Mouse (Mus musculus): Measurements from ENCODE around the gene Echdc3. TPM values are rescaled to one million over a fixed set of nuclear protein-coding genes. Genes with fewer than 3 reads are reported as not detected.

Echdc3 gene
- polyA plus RNA-seq, 1 experiment from 2014 or later = 2.5 TPM

DNA sequence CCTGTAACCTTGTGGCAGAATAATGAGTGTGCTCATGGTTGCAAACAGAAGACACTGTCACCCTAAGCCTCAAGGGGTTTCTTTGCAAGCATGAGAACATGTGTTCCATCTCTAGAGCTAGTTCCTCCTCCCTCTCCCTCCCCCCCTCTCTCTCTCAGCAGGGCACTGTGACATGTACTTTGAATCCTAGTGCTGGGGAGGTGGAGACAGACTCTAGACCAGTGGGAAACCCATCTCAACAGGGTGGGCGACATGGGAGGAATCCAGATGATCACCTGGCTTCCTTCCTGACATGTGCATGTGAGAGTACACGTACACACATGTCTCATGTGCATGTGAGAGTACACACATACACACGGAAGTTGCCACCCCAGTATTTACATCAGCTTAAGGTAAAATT is 3.1 kb downstream of the Echdc3 start:
- Histone ChIP-seq H3K27me3 (ENCODE audit: low read depth, poor library complexity, severe bottlenecking) (no peaks in the 10 kb centered on the region; the same call in 1 of the 2 replicates), H3K36me3 (no peaks in the 10 kb centered on the region), H3K27ac (replicated peaks) (no peak overlapping the region), H3K9me3 (replicated peaks) (no peaks in the 10 kb centered on the region), H3K4me3 (no peak overlapping the region), H3K4me1 (peaks cover 23% of the 10 kb centered on the region)
- DNase-seq (ENCODE audit: low spot score) = no peak
- WGBS = 88% methylated on average over 3 of the region's 3 CpGs

- DNase-seq (ENCODE audit: low spot score) = no peak
- 90% methylated on average over 11 of the region's 11 CpGs for WGBS
Observed at GRCm38 (mm10) chr2:6209116-6209515, 3.7 kb downstream of the Echdc3 start.

DNA sequence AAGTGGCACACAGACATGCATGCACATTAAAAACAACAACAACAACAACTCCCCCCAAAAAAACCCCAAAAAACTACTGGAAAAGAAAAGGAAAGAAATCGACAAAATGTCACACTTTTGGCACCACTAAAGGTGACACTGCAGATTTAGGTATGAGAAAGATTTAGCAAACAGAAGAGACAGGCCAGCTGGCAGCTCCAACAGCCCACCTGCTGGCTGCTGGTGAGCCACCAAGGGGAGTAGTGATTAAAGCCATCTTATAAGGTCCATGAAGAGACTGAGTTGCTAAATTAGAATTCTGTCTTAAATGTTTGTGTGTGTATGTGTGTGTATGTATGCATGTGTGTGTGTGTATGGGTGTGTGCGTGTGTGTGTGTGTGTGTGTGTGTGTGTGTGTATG is 5.1 kb downstream of the Echdc3 start:
- peaks cover 11% of the 10 kb centered on the region for H3K4me1 ChIP-seq
- no peaks in the 10 kb centered on the region for H3K36me3 ChIP-seq
- H3K4me3 ChIP-seq = no peak overlapping the region
- WGBS = 86% methylated on average over 2 of the region's 2 CpGs
- DNase-seq (ENCODE audit: low spot score) = no peak
- H3K27me3 ChIP-seq (ENCODE audit: low read depth, poor library complexity, severe bottlenecking) = no peaks in the 10 kb centered on the region; the same call in 1 of the 2 replicates
- H3K9me3 ChIP-seq (replicated peaks) = no peaks in the 10 kb centered on the region
- no peak overlapping the region for H3K27ac ChIP-seq (replicated peaks)

More at GRCm38 (mm10) chr2:6209116-6209515, 3.7 kb downstream of the Echdc3 start:
- Histone ChIP-seq H3K36me3 (no peaks in the 10 kb centered on the region), H3K4me3 (no peak overlapping the region), H3K9me3 (replicated peaks) (no peaks in the 10 kb centered on the region), H3K27ac (replicated peaks) (no peak overlapping the region), H3K27me3 (ENCODE audit: low read depth, poor library complexity, severe bottlenecking) (no peaks in the 10 kb centered on the region; the same call in 1 of the 2 replicates), H3K4me1 (peaks cover 23% of the 10 kb centered on the region)

- no peaks in the 10 kb centered on the region for H3K36me3 ChIP-seq
- H3K27ac ChIP-seq (replicated peaks) = 0 out of 2 replicates have a peak overlapping the region, but pooled peaks have one; percentile 4
- no peaks in the 10 kb centered on the region for H3K9me3 ChIP-seq (replicated peaks)
- H3K27me3 ChIP-seq (ENCODE audit: low read depth, poor library complexity, severe bottlenecking) = no peaks in the 10 kb centered on the region
- H3K4me1 ChIP-seq = peaks cover 13% of the 10 kb centered on the region
- no peak for DNase-seq (ENCODE audit: low spot score)
- 66% methylated on average over 10 of the region's 10 CpGs for WGBS
- no peak overlapping the region for H3K4me3 ChIP-seq
Observed at GRCm38 (mm10) chr2:6196363-6196973, 16.4 kb downstream of the Echdc3 start.

- H3K27ac ChIP-seq (replicated peaks) = no peak overlapping the region
- H3K4me3 ChIP-seq = no peak overlapping the region
- 77% methylated on average over 15 of the region's 15 CpGs for WGBS
- DNase-seq (ENCODE audit: low spot score) = no peak
- H3K4me1 ChIP-seq = peaks cover 13% of the 10 kb centered on the region
- H3K36me3 ChIP-seq = no peaks in the 10 kb centered on the region
- H3K9me3 ChIP-seq (replicated peaks) = no peaks in the 10 kb centered on the region
- no peaks in the 10 kb centered on the region for H3K27me3 ChIP-seq (ENCODE audit: low read depth, poor library complexity, severe bottlenecking)
Observed at GRCm38 (mm10) chr2:6195468-6196239, 17.2 kb downstream of the Echdc3 start.

GRCm38 (mm10) chr2:6194497-6194896 is 18.3 kb downstream of the Echdc3 start:
- 86% methylated on average over 7 of the region's 7 CpGs for WGBS
- no peak overlapping the region for H3K4me3 ChIP-seq
- no peaks in the 10 kb centered on the region for H3K36me3 ChIP-seq
- H3K4me1 ChIP-seq = peaks cover 13% of the 10 kb centered on the region
- H3K27ac ChIP-seq (replicated peaks) = no peak overlapping the region
- no peaks in the 10 kb centered on the region for H3K9me3 ChIP-seq (replicated peaks)
- H3K27me3 ChIP-seq (ENCODE audit: low read depth, poor library complexity, severe bottlenecking) = 0 out of 2 replicates have a peak, but pooled peaks cover 4% of the 10 kb centered on the region
- no peak for DNase-seq (ENCODE audit: low spot score)

- Histone ChIP-seq H3K36me3 (no peaks in the 10 kb centered on the region), H3K27me3 (ENCODE audit: low read depth, poor library complexity, severe bottlenecking) (0 out of 2 replicates have a peak, but pooled peaks cover 4% of the 10 kb centered on the region), H3K4me3 (no peak overlapping the region), H3K27ac (replicated peaks) (no peak overlapping the region), H3K9me3 (replicated peaks) (no peaks in the 10 kb centered on the region), H3K4me1 (peaks cover 13% of the 10 kb centered on the region)
- WGBS = 78% methylated on average over 10 of the region's 10 CpGs
- DNase-seq (ENCODE audit: low spot score) = no peak
Observed at GRCm38 (mm10) chr2:6193591-6193973, 19.3 kb downstream of the Echdc3 start.

- H3K4me3 ChIP-seq = no peak overlapping the region
- DNase-seq (ENCODE audit: low spot score) = peak; percentile 54
- WGBS = 80% methylated on average over 20 of the region's 20 CpGs
- H3K9me3 ChIP-seq (replicated peaks) = no peaks in the 10 kb centered on the region
- H3K27ac ChIP-seq (replicated peaks) = no peak overlapping the region
- H3K27me3 ChIP-seq (ENCODE audit: low read depth, poor library complexity, severe bottlenecking) = 0 out of 2 replicates have a peak, but pooled peaks cover 4% of the 10 kb centered on the region
- no peaks in the 10 kb centered on the region for H3K36me3 ChIP-seq
- peaks cover 13% of the 10 kb centered on the region for H3K4me1 ChIP-seq
Observed at GRCm38 (mm10) chr2:6192820-6193590, 19.8 kb downstream of the Echdc3 start.

GRCm38 (mm10) chr2:6190036-6190435 is 22.8 kb downstream of the Echdc3 start:
- DNase-seq (ENCODE audit: low spot score) = no peak
- Histone ChIP-seq H3K36me3 (no peaks in the 10 kb centered on the region), H3K27ac (replicated peaks) (no peak overlapping the region), H3K27me3 (ENCODE audit: low read depth, poor library complexity, severe bottlenecking) (0 out of 2 replicates have a peak, but pooled peaks cover 4% of the 10 kb centered on the region), H3K4me3 (no peak overlapping the region), H3K9me3 (replicated peaks) (0 out of 2 replicates have a peak, but pooled peaks cover under 1% of the 10 kb centered on the region), H3K4me1 (0 out of 2 replicates have a peak, but pooled peaks cover 3% of the 10 kb centered on the region)
- 87% methylated on average over 6 of the region's 6 CpGs for WGBS

GRCm38 (mm10) chr2:6189675-6189998 is 23.2 kb downstream of the Echdc3 start:
- H3K9me3 ChIP-seq (replicated peaks) = peaks cover 5% of the 10 kb centered on the region; the same call in 1 of the 2 replicates
- 91% methylated on average over 2 of the region's 2 CpGs for WGBS

GRCm38 (mm10) chr2:6188891-6189674 is 23.8 kb downstream of the Echdc3 start:
- H3K4me1 ChIP-seq = 0 out of 2 replicates have a peak, but pooled peaks cover 3% of the 10 kb centered on the region
- no peak for DNase-seq (ENCODE audit: low spot score)
- no peak overlapping the region for H3K27ac ChIP-seq (replicated peaks)
- no peaks in the 10 kb centered on the region for H3K36me3 ChIP-seq
- H3K4me3 ChIP-seq = no peak overlapping the region
- WGBS = 80% methylated on average over 11 of the region's 11 CpGs
- H3K9me3 ChIP-seq (replicated peaks) = peaks cover 7% of the 10 kb centered on the region; the same call in 1 of the 2 replicates
- 0 out of 2 replicates have a peak, but pooled peaks cover 4% of the 10 kb centered on the region for H3K27me3 ChIP-seq (ENCODE audit: low read depth, poor library complexity, severe bottlenecking)

More at GRCm38 (mm10) chr2:6189675-6189998, 23.2 kb downstream of the Echdc3 start:
- no peak overlapping the region for H3K27ac ChIP-seq (replicated peaks)
- no peaks in the 10 kb centered on the region for H3K36me3 ChIP-seq
- no peak for DNase-seq (ENCODE audit: low spot score)
- 0 out of 2 replicates have a peak, but pooled peaks cover 4% of the 10 kb centered on the region for H3K27me3 ChIP-seq (ENCODE audit: low read depth, poor library complexity, severe bottlenecking)
- no peak overlapping the region for H3K4me3 ChIP-seq
- H3K4me1 ChIP-seq = 0 out of 2 replicates have a peak, but pooled peaks cover 3% of the 10 kb centered on the region

- Histone ChIP-seq H3K9me3 (replicated peaks) (peaks cover 7% of the 10 kb centered on the region; the same call in 1 of the 2 replicates), H3K4me3 (no peak overlapping the region), H3K27me3 (ENCODE audit: low read depth, poor library complexity, severe bottlenecking) (0 out of 2 replicates have a peak, but pooled peaks cover 4% of the 10 kb centered on the region), H3K4me1 (0 out of 2 replicates have a peak, but pooled peaks cover 3% of the 10 kb centered on the region), H3K36me3 (no peaks in the 10 kb centered on the region), H3K27ac (replicated peaks) (no peak overlapping the region)
- 78% methylated on average over 11 of the region's 11 CpGs for WGBS
- DNase-seq (ENCODE audit: low spot score) = no peak
Observed at GRCm38 (mm10) chr2:6187418-6187817, 25.4 kb downstream of the Echdc3 start.

Data from midbrain, embryonic 10.5 days (tissue).